Mouse (Mus musculus): ENCODE results near the gene Slc35g2. TPM values are rescaled to one million over a fixed set of nuclear protein-coding genes. Genes with fewer than 3 reads are reported as not detected.

Gene Slc35g2
- polyA plus RNA-seq, 1 experiment from 2014 or later: 2.9 TPM

DNA sequence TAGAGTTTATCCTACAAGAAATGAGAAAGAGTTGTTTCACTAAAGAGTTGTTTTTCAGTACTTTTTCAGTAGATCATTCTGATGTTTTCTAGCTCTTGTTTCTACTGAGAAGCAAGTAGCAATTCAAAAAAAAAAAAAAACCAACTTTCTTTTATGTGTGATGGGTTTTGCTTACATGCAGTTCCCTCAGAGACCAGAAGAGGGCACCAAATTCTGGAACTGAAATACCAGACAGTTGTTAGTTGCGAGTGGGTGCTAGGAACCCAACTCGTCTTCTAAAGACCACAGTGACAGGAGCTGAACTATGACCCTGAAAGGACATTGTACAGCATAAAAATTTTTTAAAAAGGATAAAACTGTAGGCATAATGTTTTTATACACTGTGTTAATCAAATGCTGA is 22.6 kb downstream of the Slc35g2 start:
- no peaks in the 10 kb centered on the region for H3K27me3 ChIP-seq (replicated peaks; ENCODE audit: low read depth, poor library complexity, severe bottlenecking)
- no peak overlapping the region for H3K4me3 ChIP-seq
- H3K36me3 ChIP-seq (replicated peaks): peaks cover 22% of the 10 kb centered on the region
- H3K9me3 ChIP-seq: peaks cover 8% of the 10 kb centered on the region
- 84% methylated on average over 2 of the region's 2 CpGs for WGBS
- no peak for DNase-seq (ENCODE audit: low spot score)
- H3K27ac ChIP-seq (replicated peaks): no peak overlapping the region
- H3K4me1 ChIP-seq: peaks cover 19% of the 10 kb centered on the region

- peaks cover 8% of the 10 kb centered on the region for H3K9me3 ChIP-seq
- H3K4me3 ChIP-seq: peak overlapping the region; percentile 96
- WGBS: 14% methylated on average over 9 of the region's 9 CpGs
- H3K4me1 ChIP-seq: peaks cover 19% of the 10 kb centered on the region
- peak overlapping the region; percentile 95 for H3K27ac ChIP-seq (replicated peaks)
- H3K27me3 ChIP-seq (replicated peaks; ENCODE audit: low read depth, poor library complexity, severe bottlenecking): no peaks in the 10 kb centered on the region
- no peak for DNase-seq (ENCODE audit: low spot score)
- H3K36me3 ChIP-seq (replicated peaks): peaks cover 11% of the 10 kb centered on the region
Measured at GRCm38 (mm10) chr9:100546594-100546910, 24.3 kb downstream of the Slc35g2 start.

- Histone ChIP-seq H3K4me1 (peaks cover 19% of the 10 kb centered on the region), H3K36me3 (replicated peaks) (peaks cover 11% of the 10 kb centered on the region), H3K27me3 (replicated peaks; ENCODE audit: low read depth, poor library complexity, severe bottlenecking) (no peaks in the 10 kb centered on the region), H3K27ac (replicated peaks) (peak within 1 kb of the TSS; percentile 95), H3K4me3 (peak within 1 kb of the TSS; percentile 96), H3K9me3 (peaks cover 8% of the 10 kb centered on the region)
- under 1% methylated on average over 93 of the region's 93 CpGs for WGBS
- DNase-seq (ENCODE audit: low spot score): peak; percentile 99
Measured at GRCm38 (mm10) chr9:100545715-100546593, 24.9 kb downstream of the Slc35g2 start, which contains the start of gene Nck1. TSS of gene Nck1 (minus strand) at chr9:100546134.

- DNase-seq (ENCODE audit: low spot score): no peak
- H3K36me3 ChIP-seq (replicated peaks): peaks cover 11% of the 10 kb centered on the region
- peak overlapping the region; percentile 96 for H3K4me3 ChIP-seq
- 1% methylated on average over 38 of the region's 38 CpGs for WGBS
- H3K4me1 ChIP-seq: peaks cover 19% of the 10 kb centered on the region
- H3K9me3 ChIP-seq: peaks cover 8% of the 10 kb centered on the region
- no peaks in the 10 kb centered on the region for H3K27me3 ChIP-seq (replicated peaks; ENCODE audit: low read depth, poor library complexity, severe bottlenecking)
- H3K27ac ChIP-seq (replicated peaks): peak overlapping the region; percentile 95
Measured at GRCm38 (mm10) chr9:100544948-100545714, 25.8 kb downstream of the Slc35g2 start.

DNA sequence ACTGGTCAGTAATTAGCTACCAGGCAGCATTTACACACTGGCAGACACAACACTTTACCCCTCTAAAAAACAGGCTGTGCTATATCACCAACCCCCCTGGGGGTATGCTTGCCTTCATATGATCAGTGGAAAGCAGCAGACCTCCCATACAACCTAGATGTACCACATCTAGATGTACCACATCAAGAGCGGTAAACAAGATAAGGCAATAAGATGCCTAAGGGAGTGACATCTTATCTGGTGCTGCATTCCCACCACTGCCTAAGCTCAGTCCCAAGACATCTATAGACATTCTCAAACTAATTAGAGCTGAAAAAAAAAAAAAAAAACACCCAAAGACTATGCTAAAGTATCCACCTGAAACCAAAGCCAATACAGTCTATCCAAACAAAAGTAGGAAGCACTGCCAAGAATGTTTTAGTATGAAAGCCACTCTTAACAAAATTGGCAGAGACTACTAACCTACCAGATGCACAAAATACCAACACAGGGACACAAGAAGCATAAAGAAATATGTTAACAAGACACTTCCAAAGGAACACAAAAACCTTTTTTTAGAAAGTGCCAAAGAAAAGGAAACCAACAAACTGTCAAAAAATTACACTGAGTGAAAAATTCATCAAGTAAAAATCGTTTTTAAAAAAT is 35.1 kb downstream of the Slc35g2 start:
- H3K4me1 ChIP-seq: no peaks in the 10 kb centered on the region
- H3K4me3 ChIP-seq: no peak overlapping the region
- H3K9me3 ChIP-seq: no peaks in the 10 kb centered on the region
- no peaks in the 10 kb centered on the region; the same call in 1 of the 2 replicates for H3K36me3 ChIP-seq (replicated peaks)
- no peaks in the 10 kb centered on the region for H3K27me3 ChIP-seq (replicated peaks; ENCODE audit: low read depth, poor library complexity, severe bottlenecking)
- no peak for DNase-seq (ENCODE audit: low spot score)
- 86% methylated on average over 2 of the region's 2 CpGs for WGBS
- no peak overlapping the region for H3K27ac ChIP-seq (replicated peaks)

GRCm38 (mm10) chr9:100534686-100535085 is 36.2 kb downstream of the Slc35g2 start:
- Histone ChIP-seq H3K4me1 (no peaks in the 10 kb centered on the region), H3K27ac (replicated peaks) (no peak overlapping the region), H3K36me3 (replicated peaks) (no peaks in the 10 kb centered on the region; the same call in 1 of the 2 replicates), H3K9me3 (no peaks in the 10 kb centered on the region), H3K27me3 (replicated peaks; ENCODE audit: low read depth, poor library complexity, severe bottlenecking) (no peaks in the 10 kb centered on the region), H3K4me3 (no peak overlapping the region)
- 90% methylated on average over 3 of the region's 3 CpGs for WGBS
- DNase-seq (ENCODE audit: low spot score): no peak

DNA sequence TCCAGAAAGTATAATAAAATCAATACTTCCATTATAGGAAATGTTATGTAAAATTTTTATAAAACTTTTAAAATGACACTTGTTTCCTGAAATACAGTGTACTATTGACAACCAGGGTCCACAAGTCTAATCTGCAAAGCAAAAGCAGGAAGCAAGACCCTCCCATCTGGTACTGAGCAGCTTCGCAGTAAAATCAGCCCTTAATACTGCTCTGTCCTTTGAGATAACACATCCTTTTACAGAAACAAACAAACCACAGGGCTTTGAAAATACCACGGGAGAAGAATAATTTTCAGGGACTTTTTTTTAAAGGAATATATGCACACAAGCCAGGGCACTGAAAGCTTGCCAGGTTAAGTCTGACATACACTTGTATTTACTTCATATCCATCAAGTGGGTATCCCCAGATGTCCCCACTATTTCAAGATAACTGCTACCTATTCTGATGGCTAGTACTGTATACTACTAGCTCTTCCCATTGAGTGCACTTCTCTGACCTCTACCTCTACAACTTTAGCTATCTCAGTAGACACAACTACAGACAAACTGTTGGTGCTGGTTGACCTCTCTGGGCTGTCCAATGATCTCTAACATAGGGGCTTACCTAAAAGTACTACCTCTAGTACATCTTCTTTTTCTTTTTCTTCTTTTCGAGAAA is 37.9 kb downstream of the Slc35g2 start:
- DNase-seq (ENCODE audit: low spot score): no peak
- WGBS: 86% methylated on average over 3 of the region's 3 CpGs
- H3K36me3 ChIP-seq (replicated peaks): peaks cover 9% of the 10 kb centered on the region
- no peak overlapping the region for H3K27ac ChIP-seq (replicated peaks)
- peaks cover 6% of the 10 kb centered on the region; the same call in 1 of the 2 replicates for H3K9me3 ChIP-seq
- no peaks in the 10 kb centered on the region for H3K4me1 ChIP-seq
- no peaks in the 10 kb centered on the region for H3K27me3 ChIP-seq (replicated peaks; ENCODE audit: low read depth, poor library complexity, severe bottlenecking)
- H3K4me3 ChIP-seq: no peak overlapping the region

DNA sequence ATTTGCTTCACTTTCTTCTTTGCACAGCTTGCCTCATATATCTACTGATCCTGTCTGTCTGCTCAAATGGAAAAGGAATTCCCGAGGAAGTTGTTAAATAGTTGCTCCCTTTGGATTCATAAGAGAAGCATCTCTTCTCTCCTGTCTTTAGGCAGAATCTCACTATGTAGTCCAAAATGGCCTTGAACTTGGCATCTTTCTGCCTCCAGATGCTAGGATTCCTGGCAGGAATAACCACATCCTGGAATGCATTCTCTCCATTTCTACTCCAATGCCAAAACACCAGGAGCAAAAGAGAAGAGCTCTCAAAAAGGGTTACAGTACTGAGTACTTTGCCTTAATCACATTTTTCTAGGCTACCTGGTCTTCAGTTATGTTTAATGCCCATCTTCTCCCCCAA is 39.6 kb downstream of the Slc35g2 start:
- H3K4me1 ChIP-seq: no peaks in the 10 kb centered on the region
- H3K4me3 ChIP-seq: no peak overlapping the region
- WGBS: 91% methylated on average over 1 of the region's 1 CpGs
- H3K36me3 ChIP-seq (replicated peaks): peaks cover 9% of the 10 kb centered on the region
- no peaks in the 10 kb centered on the region for H3K27me3 ChIP-seq (replicated peaks; ENCODE audit: low read depth, poor library complexity, severe bottlenecking)
- H3K27ac ChIP-seq (replicated peaks): no peak overlapping the region
- no peak for DNase-seq (ENCODE audit: low spot score)
- H3K9me3 ChIP-seq: peaks cover 6% of the 10 kb centered on the region; the same call in 1 of the 2 replicates

DNA sequence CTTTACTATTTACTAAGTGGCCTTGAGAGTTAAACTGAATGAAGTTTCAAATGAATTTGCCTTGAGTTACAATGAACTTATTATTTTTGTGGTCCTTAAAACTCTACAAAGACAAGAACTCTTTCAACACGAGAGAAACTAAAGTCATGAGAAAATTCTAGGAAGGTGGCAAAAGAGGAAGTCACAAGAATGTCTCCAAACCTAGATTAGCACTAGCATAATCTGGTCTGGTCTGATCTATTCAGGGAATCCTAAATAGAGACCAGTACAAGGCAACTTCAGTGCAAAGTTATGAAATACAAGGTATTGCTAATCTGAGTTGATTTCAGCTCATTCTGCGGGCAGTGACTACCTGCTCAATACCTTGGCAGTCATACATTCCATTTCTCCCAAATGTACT is 45.7 kb downstream of the Slc35g2 start:
- Histone ChIP-seq H3K27me3 (replicated peaks; ENCODE audit: low read depth, poor library complexity, severe bottlenecking) (no peaks in the 10 kb centered on the region), H3K4me3 (no peak overlapping the region), H3K36me3 (replicated peaks) (peaks cover 9% of the 10 kb centered on the region), H3K27ac (replicated peaks) (no peak overlapping the region), H3K9me3 (peaks cover 6% of the 10 kb centered on the region; the same call in 1 of the 2 replicates), H3K4me1 (no peaks in the 10 kb centered on the region)
- 88% methylated on average over 2 of the region's 2 CpGs for WGBS
- DNase-seq (ENCODE audit: low spot score): no peak

DNA sequence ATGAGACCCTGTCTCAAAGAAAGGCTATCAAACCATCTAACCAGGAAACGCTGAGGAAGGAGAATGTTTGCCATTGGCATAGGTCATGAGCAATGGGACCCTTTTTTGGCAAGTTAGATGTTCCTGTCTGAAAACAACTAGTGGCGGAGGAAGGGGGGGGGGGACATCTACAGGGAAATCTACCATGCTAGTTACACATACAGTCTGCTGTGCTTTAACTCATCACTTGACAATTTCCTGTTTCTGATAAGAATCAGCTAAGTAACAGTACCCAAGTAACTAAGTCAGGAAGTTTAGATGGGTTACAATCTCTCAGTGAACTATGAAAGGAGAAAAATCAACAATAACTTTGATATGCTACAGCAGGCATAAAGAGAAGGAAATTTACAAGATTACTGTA is 48.9 kb downstream of the Slc35g2 start:
- Histone ChIP-seq H3K27me3 (replicated peaks; ENCODE audit: low read depth, poor library complexity, severe bottlenecking) (no peaks in the 10 kb centered on the region), H3K4me3 (no peak overlapping the region), H3K4me1 (no peaks in the 10 kb centered on the region), H3K27ac (replicated peaks) (no peak overlapping the region), H3K9me3 (no peaks in the 10 kb centered on the region), H3K36me3 (replicated peaks) (no peaks in the 10 kb centered on the region)
- 69% methylated on average over 2 of the region's 2 CpGs for WGBS
- no peak for DNase-seq (ENCODE audit: low spot score)

- no peaks in the 10 kb centered on the region for H3K36me3 ChIP-seq (replicated peaks)
- WGBS: under 1% methylated on average over 2 of the region's 2 CpGs
- peak; percentile 44 for DNase-seq (ENCODE audit: low spot score)
Measured at GRCm38 (mm10) chr9:100520586-100520985, 50.3 kb downstream of the Slc35g2 start.

GRCm38 (mm10) chr9:100520012-100520411 is 50.9 kb downstream of the Slc35g2 start:
- Histone ChIP-seq H3K27ac (replicated peaks) (no peak overlapping the region), H3K27me3 (replicated peaks; ENCODE audit: low read depth, poor library complexity, severe bottlenecking) (no peaks in the 10 kb centered on the region), H3K9me3 (no peaks in the 10 kb centered on the region), H3K4me3 (no peak overlapping the region), H3K36me3 (replicated peaks) (no peaks in the 10 kb centered on the region), H3K4me1 (no peaks in the 10 kb centered on the region)
- WGBS: 95% methylated on average over 3 of the region's 3 CpGs
- DNase-seq (ENCODE audit: low spot score): no peak

More at GRCm38 (mm10) chr9:100520586-100520985, 50.3 kb downstream of the Slc35g2 start:
- Histone ChIP-seq H3K9me3 (no peaks in the 10 kb centered on the region), H3K27ac (replicated peaks) (no peak overlapping the region), H3K4me3 (no peak overlapping the region), H3K4me1 (no peaks in the 10 kb centered on the region), H3K27me3 (replicated peaks; ENCODE audit: low read depth, poor library complexity, severe bottlenecking) (no peaks in the 10 kb centered on the region)
